Mouse (Mus musculus) thymus, postnatal 0 days (tissue): ENCODE results near the gene Pigp. TPM values are rescaled to one million over a fixed set of nuclear protein-coding genes. Genes with fewer than 3 reads are reported as not detected.

Source experiments
- DNase-seq: peaks from one replicate; pipeline ENCODE4 v3.0.0-alpha.2; 2015; ENCODE audit warnings: low spot score
- polyA plus RNA-seq: library from polyadenylated mRNA; unstranded; fragments of >200 nt; fragmentation: Nextera tagmentation; extraction: Ambion mirVana; gene quantifications from 2 replicates; pipeline ENCODE4 v1.2.1, GENCODE M21; 2015

Pigp gene
- polyA plus RNA-seq: 123 and 126 TPM in 2 replicates

- DNase-seq: peak; percentile 87
Measured at GRCm38 (mm10) chr16:94371301-94371931, at the start of gene Pigp. Gene Pigp (minus strand): TSS chr16:94371842.

GRCm38 (mm10) chr16:94420498-94420897 lies 48.9 kb upstream of the Pigp start:
- DNase-seq: no peak

GRCm38 (mm10) chr16:94414151-94414550 lies 42.5 kb upstream of the Pigp start:
- no peak for DNase-seq

GRCm38 (mm10) chr16:94412760-94413159 lies 41.1 kb upstream of the Pigp start:
- no peak for DNase-seq

GRCm38 (mm10) chr16:94412198-94412597 lies 40.6 kb upstream of the Pigp start:
- no peak for DNase-seq

GRCm38 (mm10) chr16:94411287-94411686 lies 39.6 kb upstream of the Pigp start:
- no peak for DNase-seq

- DNase-seq: no peak
Measured at GRCm38 (mm10) chr16:94402185-94402584, 30.5 kb upstream of the Pigp start.

- no peak for DNase-seq
Measured at GRCm38 (mm10) chr16:94401636-94402035, 30.0 kb upstream of the Pigp start.

GRCm38 (mm10) chr16:94399141-94399540 lies 27.5 kb upstream of the Pigp start:
- no peak for DNase-seq

- DNase-seq: no peak
Measured at GRCm38 (mm10) chr16:94396641-94397040, 25.0 kb upstream of the Pigp start.

GRCm38 (mm10) chr16:94395051-94395450 lies 23.4 kb upstream of the Pigp start:
- DNase-seq: no peak

GRCm38 (mm10) chr16:94392299-94392698 lies 20.7 kb upstream of the Pigp start:
- DNase-seq: no peak

- DNase-seq: no peak
Measured at GRCm38 (mm10) chr16:94387690-94388089, 16.0 kb upstream of the Pigp start.

- peak; percentile 48 for DNase-seq
Measured at GRCm38 (mm10) chr16:94383277-94383676, 11.6 kb upstream of the Pigp start.

- no peak for DNase-seq
Measured at GRCm38 (mm10) chr16:94379386-94379785, 7.7 kb upstream of the Pigp start.

GRCm38 (mm10) chr16:94370915-94371300 lies 734 bp downstream of the Pigp start:
- no peak for DNase-seq

- DNase-seq: peak; percentile 97
Measured at GRCm38 (mm10) chr16:94370173-94370914, 1.3 kb downstream of the Pigp start, which contains the start of gene Ttc3. Gene Ttc3 (plus strand): TSS chr16:94370618.

GRCm38 (mm10) chr16:94369596-94370172 lies 2.0 kb downstream of the Pigp start:
- DNase-seq: peak; percentile 21

GRCm38 (mm10) chr16:94365435-94365834 lies 6.2 kb downstream of the Pigp start:
- DNase-seq: no peak

GRCm38 (mm10) chr16:94363814-94364213 lies 7.8 kb downstream of the Pigp start:
- DNase-seq: no peak

- DNase-seq: no peak
Measured at GRCm38 (mm10) chr16:94362174-94362873, 9.3 kb downstream of the Pigp start.
